Mouse (Mus musculus) heart, embryonic 14.5 days (tissue): ENCODE results near the gene Lamc3. TPM values are rescaled to one million over a fixed set of nuclear protein-coding genes. Genes with fewer than 3 reads are reported as not detected.
A peak's percentile ranks its signal among the peaks of the same experiment; 100 is the strongest.

Experiments used
- ATAC-seq: fragments of 200-750 bp; cut with Nextera tagmentation; 2 replicates; pipeline ENCODE4 v1.8.0; 2017; ENCODE audit warnings: low read depth, moderate TSS enrichment; ENCODE audit not compliant: insufficient number of reproducible peaks, insufficient read depth, low FRiP score
- H3K27ac ChIP-seq, 2 experiments: fragments of 200-500 bp in 1 of 2; fragments of 300-500 bp in 1 of 2; sonication (generic) in 1 of 2; replicated peaks in 1 of 2; 2 replicates each; pipeline ENCODE4 v1.5.1; 2012 to 2014; ENCODE audit warnings: low read depth in 2 of 2, low read length in 2 of 2, control low read depth in 1 of 2, mild to moderate bottlenecking in 1 of 2, mixed read lengths in 1 of 2; ENCODE audit not compliant: control insufficient read depth in 1 of 2, insufficient read depth in 1 of 2
- H3K27me3 ChIP-seq: fragments of 300-500 bp; sonication (generic); 2 replicates; pipeline ENCODE4 v1.6.1; 2014; ENCODE audit warnings: mild to moderate bottlenecking, low read length, control low read depth; ENCODE audit not compliant: control insufficient read depth, insufficient read depth
- H3K36me3 ChIP-seq: fragments of 300-500 bp; sonication (generic); 2 replicates; pipeline ENCODE4 v1.6.1; 2014; ENCODE audit warnings: mild to moderate bottlenecking, control low read depth, low read length, mixed read lengths; ENCODE audit not compliant: control insufficient read depth, insufficient read depth
- H3K4me1 ChIP-seq, 2 experiments: fragments of 200-500 bp in 1 of 2; fragments of 300-500 bp in 1 of 2; sonication (generic) in 1 of 2; 2 replicates each; pipeline ENCODE4 v1.6.1; 2012 to 2014; ENCODE audit warnings: low read length in 2 of 2, control low read depth in 1 of 2, mixed read lengths in 1 of 2; ENCODE audit not compliant: control insufficient read depth in 2 of 2, insufficient read depth in 2 of 2
- H3K4me2 ChIP-seq: fragments of 300-500 bp; sonication (generic); 2 replicates; pipeline ENCODE4 v1.6.1; 2014; ENCODE audit warnings: mild to moderate bottlenecking, low read length
- H3K4me3 ChIP-seq, 2 experiments: fragments of 200-500 bp in 1 of 2; fragments of 300-500 bp in 1 of 2; sonication (generic) in 1 of 2; 2 replicates each; pipeline ENCODE4 v1.5.1; 2012 to 2014; ENCODE audit warnings: low read length in 2 of 2, mild to moderate bottlenecking in 2 of 2, control low read depth in 1 of 2, low read depth in 1 of 2, moderate library complexity in 1 of 2; ENCODE audit not compliant: control insufficient read depth in 1 of 2, insufficient read depth in 1 of 2
- H3K9ac ChIP-seq: fragments of 300-500 bp; sonication (generic); 2 replicates; pipeline ENCODE4 v1.6.1; 2014; ENCODE audit warnings: mild to moderate bottlenecking, low read length
- H3K9me3 ChIP-seq: fragments of 300-500 bp; sonication (generic); 2 replicates; pipeline ENCODE4 v1.6.1; 2016; ENCODE audit warnings: low read length, control low read depth; ENCODE audit not compliant: control insufficient read depth
- WGBS: fragments of 180-500 bp; shearing (Covaris S2); extraction: QIAGEN DNeasy Blood & Tissue Kit; methylation state at CpG from one replicate; pipeline ENCODE4 v1.1.7; 2014; 5-methylcytosine and 5-hydroxymethylcytosine counted together
- polyA plus RNA-seq: library from polyadenylated mRNA; unstranded; fragments of >200 nt; fragmentation: Nextera tagmentation; extraction: Ambion mirVana; gene quantifications from 2 replicates; pipeline ENCODE4 v1.2.1, GENCODE M21; 2014

The Lamc3 gene
- polyA plus RNA-seq, 1 experiment from 2014 or later = 0.24 TPM

GRCm38 (mm10) chr2:31894221-31894870, 7.3 kb downstream of the Lamc3 start:
- no peak overlapping the region for H3K4me2 ChIP-seq
- H3K4me1 ChIP-seq = peaks cover 0 to 2% of the 10 kb centered on the region in 2 experiments; a peak in 1 of 4 replicates
- H3K27me3 ChIP-seq = peaks cover 9% of the 10 kb centered on the region
- H3K27ac ChIP-seq = no peak overlapping the region
- H3K9me3 ChIP-seq = no peaks in the 10 kb centered on the region
- no peaks in the 10 kb centered on the region for H3K36me3 ChIP-seq
- 68% methylated on average over 13 of the region's 13 CpGs for WGBS
- H3K9ac ChIP-seq = no peak overlapping the region
- no peak overlapping the region for H3K4me3 ChIP-seq
- ATAC-seq = no peak

- peaks cover 0 to 2% of the 10 kb centered on the region in 2 experiments; a peak in 1 of 4 replicates for H3K4me1 ChIP-seq
- no peak overlapping the region for H3K9ac ChIP-seq
- no peaks in the 10 kb centered on the region for H3K27me3 ChIP-seq
- no peak overlapping the region for H3K4me2 ChIP-seq
- no peak overlapping the region for H3K4me3 ChIP-seq
- no peaks in the 10 kb centered on the region for H3K9me3 ChIP-seq
- no peaks in the 10 kb centered on the region for H3K36me3 ChIP-seq
- ATAC-seq = no peak
- WGBS = 63% methylated on average over 4 of the region's 4 CpGs
- no peak overlapping the region for H3K27ac ChIP-seq
Observed at GRCm38 (mm10) chr2:31900932-31901331, 13.8 kb downstream of the Lamc3 start.

- Histone ChIP-seq H3K4me3 (no peak overlapping the region), H3K9ac (no peak overlapping the region), H3K36me3 (no peaks in the 10 kb centered on the region), H3K4me2 (no peak overlapping the region), H3K27me3 (no peaks in the 10 kb centered on the region), H3K9me3 (no peaks in the 10 kb centered on the region), H3K4me1 (peaks cover 2 to 3% of the 10 kb centered on the region in 2 experiments; a peak in 1 of 4 replicates), H3K27ac (no peak overlapping the region)
- WGBS = 55% methylated on average over 4 of the region's 4 CpGs
- ATAC-seq = 0 out of 2 replicates have a peak, but pooled peaks have one; percentile 19
Observed at GRCm38 (mm10) chr2:31901659-31902362, 14.7 kb downstream of the Lamc3 start.

GRCm38 (mm10) chr2:31904089-31904488, 17.0 kb downstream of the Lamc3 start:
- Histone ChIP-seq H3K27ac (no peak overlapping the region), H3K9me3 (no peaks in the 10 kb centered on the region), H3K9ac (no peak overlapping the region), H3K4me3 (no peak overlapping the region), H3K4me1 (0 out of 4 replicates have a peak, but pooled peaks cover 0 to 3% of the 10 kb centered on the region in 2 experiments), H3K27me3 (no peaks in the 10 kb centered on the region), H3K4me2 (no peak overlapping the region), H3K36me3 (no peaks in the 10 kb centered on the region)
- ATAC-seq = no peak
- 33% methylated on average over 6 of the region's 6 CpGs for whole genome bisulfite sequencing

GRCm38 (mm10) chr2:31904622-31905021, 17.5 kb downstream of the Lamc3 start:
- 12% methylated on average over 8 of the region's 8 CpGs for WGBS

GRCm38 (mm10) chr2:31905682-31906081, 18.6 kb downstream of the Lamc3 start:
- Histone ChIP-seq H3K9ac (no peak overlapping the region), H3K27me3 (no peaks in the 10 kb centered on the region), H3K4me1 (0 out of 4 replicates have a peak, but pooled peaks cover 0 to 3% of the 10 kb centered on the region in 2 experiments), H3K27ac (no peak overlapping the region), H3K9me3 (no peaks in the 10 kb centered on the region), H3K36me3 (no peaks in the 10 kb centered on the region), H3K4me3 (no peak overlapping the region), H3K4me2 (no peak overlapping the region)
- 23% methylated on average over 9 of the region's 9 CpGs for WGBS
- ATAC-seq = no peak

More at GRCm38 (mm10) chr2:31904622-31905021, 17.5 kb downstream of the Lamc3 start:
- no peaks in the 10 kb centered on the region for H3K9me3 ChIP-seq
- H3K36me3 ChIP-seq = no peaks in the 10 kb centered on the region
- H3K4me1 ChIP-seq = 0 out of 4 replicates have a peak, but pooled peaks cover 0 to 3% of the 10 kb centered on the region in 2 experiments
- H3K27me3 ChIP-seq = no peaks in the 10 kb centered on the region
- H3K4me2 ChIP-seq = no peak overlapping the region
- no peak overlapping the region for H3K27ac ChIP-seq
- no peak for ATAC-seq
- no peak overlapping the region for H3K9ac ChIP-seq
- H3K4me3 ChIP-seq = no peak overlapping the region

- H3K36me3 ChIP-seq = no peaks in the 10 kb centered on the region
- H3K4me3 ChIP-seq = no peak overlapping the region
- H3K9ac ChIP-seq = no peak overlapping the region
- 53% methylated on average over 9 of the region's 9 CpGs for WGBS
- H3K4me2 ChIP-seq = no peak overlapping the region
- H3K27me3 ChIP-seq = no peaks in the 10 kb centered on the region
- no peak overlapping the region for H3K27ac ChIP-seq
- H3K9me3 ChIP-seq = no peaks in the 10 kb centered on the region
- no peak for ATAC-seq
- H3K4me1 ChIP-seq = 0 out of 4 replicates have a peak, but pooled peaks cover 0 to 3% of the 10 kb centered on the region in 2 experiments
Observed at GRCm38 (mm10) chr2:31906407-31906806, 19.3 kb downstream of the Lamc3 start.
